Mouse (Mus musculus) erythroblast, embryonic 14.5 days (primary cell): Measurements from ENCODE around the gene Apbb2. TPM values are rescaled to one million over a fixed set of nuclear protein-coding genes. Genes with fewer than 3 reads are reported as not detected.

Experiments
- H3K27me3 ChIP-seq: 2 replicates; pipeline ENCODE4 v1.6.1; 2012; ENCODE audit warnings: inconsistent platforms; ENCODE audit not compliant: control insufficient read depth
- H3K36me3 ChIP-seq: 2 replicates; pipeline ENCODE4 v1.6.1; 2012; ENCODE audit warnings: mild to moderate bottlenecking, inconsistent platforms; ENCODE audit not compliant: control insufficient read depth
- H3K4me1 ChIP-seq: 2 replicates; pipeline ENCODE4 v1.6.1; 2012; ENCODE audit warnings: inconsistent platforms; ENCODE audit not compliant: control insufficient read depth
- H3K4me3 ChIP-seq: replicated peaks from 2 replicates; pipeline ENCODE3; 2012; ENCODE audit warnings: moderate library complexity, mild to moderate bottlenecking, inconsistent platforms
- H3K9me3 ChIP-seq: 2 replicates; pipeline ENCODE4 v1.6.1; 2012; ENCODE audit warnings: low read length, inconsistent platforms, mixed read lengths; ENCODE audit not compliant: control insufficient read depth
- GATA1 ChIP-seq: IDR thresholded peaks from 2 replicates; pipeline ENCODE4 v1.6.1; 2012; ENCODE audit warnings: low read length, inconsistent platforms, mixed read lengths
- TAL1 ChIP-seq: IDR thresholded peaks from 3 replicates; pipeline ENCODE4 v1.6.1; 2012; ENCODE audit warnings: low read length, inconsistent platforms, mixed read lengths
- polyA plus RNA-seq: library from polyadenylated mRNA; stranded (reverse); fragments of >175 nt; gene quantifications from 2 replicates; pipeline ENCODE4 v1.2.3, GENCODE M21; 2012

Gene Apbb2
- polyA plus RNA-seq, 1 experiment: 0.06 TPM

- Histone ChIP-seq H3K4me3 (no peak overlapping the region), H3K4me1 (no peaks in the 10 kb centered on the region), H3K27me3 (no peaks in the 10 kb centered on the region), H3K36me3 (no peaks in the 10 kb centered on the region), H3K9me3 (no peaks in the 10 kb centered on the region)
- TF ChIP-seq GATA1 (no peak), TAL1 (no peak)
Measured at GRCm38 (mm10) chr5:66569141-66569801, 49.3 kb downstream of the Apbb2 start.

DNA sequence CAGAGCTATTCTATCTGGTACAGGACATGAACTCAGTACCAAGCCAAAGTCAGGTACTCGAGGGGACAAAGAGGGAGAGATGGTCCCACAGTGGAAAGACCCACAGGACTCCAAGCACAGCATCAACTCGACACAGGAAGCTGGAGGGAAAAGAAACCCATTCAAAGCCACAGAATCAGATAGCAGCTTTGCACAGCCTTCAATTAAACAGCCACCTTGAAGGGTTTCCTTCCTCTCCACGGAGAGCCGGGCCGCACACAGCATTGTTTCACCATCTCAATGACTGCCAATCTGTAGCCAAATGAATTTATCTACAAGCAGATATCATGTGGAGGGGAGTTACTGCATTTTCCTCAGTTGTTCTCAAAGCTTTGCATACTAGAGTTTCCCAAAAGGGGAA, 50.6 kb downstream of the Apbb2 start:
- Histone ChIP-seq H3K36me3 (no peaks in the 10 kb centered on the region), H3K4me3 (no peak overlapping the region), H3K9me3 (no peaks in the 10 kb centered on the region), H3K4me1 (no peaks in the 10 kb centered on the region), H3K27me3 (no peaks in the 10 kb centered on the region)
- TF ChIP-seq TAL1 (no peak), GATA1 (no peak)

DNA sequence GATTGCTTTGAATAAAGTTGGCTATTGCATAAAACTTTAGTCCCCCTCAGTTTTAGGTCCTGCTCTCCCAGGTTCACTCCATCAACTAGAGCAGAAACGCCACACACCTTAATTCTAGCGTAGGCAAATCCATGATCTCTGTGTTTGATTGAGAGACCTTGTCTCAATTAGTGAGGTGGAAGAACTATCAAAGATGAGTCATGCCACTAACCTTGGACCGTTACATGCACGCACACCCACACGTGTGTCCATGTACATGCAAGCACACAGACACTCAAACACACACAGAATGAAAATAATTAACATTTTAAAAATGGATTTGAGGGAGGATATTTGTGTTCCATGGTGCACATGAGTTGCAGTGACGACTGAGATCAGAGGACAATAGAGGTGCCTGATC, 51.2 kb downstream of the Apbb2 start:
- TF ChIP-seq TAL1 (no peak), GATA1 (no peak)
- Histone ChIP-seq H3K36me3 (no peaks in the 10 kb centered on the region), H3K9me3 (no peaks in the 10 kb centered on the region), H3K27me3 (no peaks in the 10 kb centered on the region), H3K4me1 (no peaks in the 10 kb centered on the region), H3K4me3 (no peak overlapping the region)

- TF ChIP-seq GATA1: no peak
- TF ChIP-seq TAL1: no peak
- no peaks in the 10 kb centered on the region for H3K27me3 ChIP-seq
- H3K9me3 ChIP-seq: peaks cover 9% of the 10 kb centered on the region
- no peak overlapping the region for H3K4me3 ChIP-seq
- no peaks in the 10 kb centered on the region for H3K4me1 ChIP-seq
- no peaks in the 10 kb centered on the region for H3K36me3 ChIP-seq
Measured at GRCm38 (mm10) chr5:66559591-66560175, 58.9 kb downstream of the Apbb2 start.

- H3K4me3 ChIP-seq: no peak overlapping the region
- no peaks in the 10 kb centered on the region for H3K27me3 ChIP-seq
- no peaks in the 10 kb centered on the region for H3K4me1 ChIP-seq
- no peaks in the 10 kb centered on the region for H3K36me3 ChIP-seq
- peaks cover 12% of the 10 kb centered on the region for H3K9me3 ChIP-seq
- TF ChIP-seq GATA1 (no peak), TAL1 (no peak)
Measured at GRCm38 (mm10) chr5:66558094-66558493, 60.5 kb downstream of the Apbb2 start.

GRCm38 (mm10) chr5:66553933-66554332, 64.7 kb downstream of the Apbb2 start:
- TF ChIP-seq GATA1 (no peak), TAL1 (no peak)
- H3K4me1 ChIP-seq: no peaks in the 10 kb centered on the region
- peaks cover 16% of the 10 kb centered on the region for H3K9me3 ChIP-seq
- no peaks in the 10 kb centered on the region for H3K36me3 ChIP-seq
- no peaks in the 10 kb centered on the region for H3K27me3 ChIP-seq
- no peak overlapping the region for H3K4me3 ChIP-seq

DNA sequence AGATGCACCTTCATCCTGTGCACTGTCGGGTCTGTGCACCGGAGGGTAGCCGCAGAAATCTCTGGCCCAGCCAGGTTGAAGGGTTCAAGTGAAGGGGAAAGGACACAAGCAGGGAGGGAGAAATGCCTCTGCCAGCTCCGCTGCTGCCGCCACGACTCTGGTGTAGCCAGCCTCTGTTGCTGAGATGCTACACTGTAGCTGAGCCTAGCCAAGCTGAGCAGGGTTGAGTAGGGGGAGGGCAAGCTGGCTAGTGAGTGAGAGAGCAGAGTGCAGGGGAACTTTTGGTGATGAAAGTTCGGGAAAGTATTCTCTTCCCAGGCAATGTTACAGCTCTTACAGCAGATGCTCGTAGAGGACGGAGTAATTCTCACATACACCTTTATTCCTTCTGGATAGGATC, 66.3 kb downstream of the Apbb2 start:
- H3K27me3 ChIP-seq: no peaks in the 10 kb centered on the region
- no peaks in the 10 kb centered on the region for H3K4me1 ChIP-seq
- peaks cover 18% of the 10 kb centered on the region for H3K9me3 ChIP-seq
- TF ChIP-seq TAL1 (no peak), GATA1 (no peak)
- H3K4me3 ChIP-seq: no peak overlapping the region
- H3K36me3 ChIP-seq: no peaks in the 10 kb centered on the region

DNA sequence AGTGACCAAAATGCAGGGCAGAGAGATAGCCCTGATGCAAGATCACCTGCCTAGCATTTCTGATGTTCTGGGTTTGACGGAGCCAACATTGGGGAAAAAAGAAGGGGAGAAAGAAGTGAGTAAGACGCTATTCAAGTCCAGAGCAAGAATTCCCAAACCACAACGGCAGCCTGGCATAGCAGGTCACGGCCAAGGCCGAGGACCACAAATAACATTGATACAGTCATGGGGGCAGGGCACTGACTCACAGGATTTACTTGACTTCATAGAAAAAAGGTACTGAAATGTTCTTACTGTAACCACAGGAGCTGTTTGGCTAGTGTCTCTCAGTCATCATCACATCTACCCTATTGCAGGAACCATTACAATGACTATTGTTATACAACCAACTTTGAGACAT, 68.3 kb downstream of the Apbb2 start:
- Histone ChIP-seq H3K36me3 (no peaks in the 10 kb centered on the region), H3K9me3 (peaks cover 17% of the 10 kb centered on the region), H3K4me1 (no peaks in the 10 kb centered on the region), H3K27me3 (no peaks in the 10 kb centered on the region), H3K4me3 (no peak overlapping the region)
- TF ChIP-seq GATA1 (no peak), TAL1 (no peak)

GRCm38 (mm10) chr5:66549691-66550090, 68.9 kb downstream of the Apbb2 start:
- H3K4me3 ChIP-seq: no peak overlapping the region
- H3K27me3 ChIP-seq: no peaks in the 10 kb centered on the region
- no peaks in the 10 kb centered on the region for H3K36me3 ChIP-seq
- H3K9me3 ChIP-seq: peaks cover 16% of the 10 kb centered on the region
- H3K4me1 ChIP-seq: no peaks in the 10 kb centered on the region
- no peak for TF ChIP-seq TAL1
- no peak for TF ChIP-seq GATA1

- H3K4me3 ChIP-seq: no peak overlapping the region
Measured at GRCm38 (mm10) chr5:66546969-66547511, 71.5 kb downstream of the Apbb2 start.

More at GRCm38 (mm10) chr5:66546969-66547511, 71.5 kb downstream of the Apbb2 start:
- Histone ChIP-seq H3K36me3 (no peaks in the 10 kb centered on the region), H3K4me1 (no peaks in the 10 kb centered on the region), H3K9me3 (peaks cover 11% of the 10 kb centered on the region), H3K27me3 (no peaks in the 10 kb centered on the region)
- TF ChIP-seq GATA1: no peak
